8 mouse cellular contexts compared by ENCODE assay signal in the genomic region with DNA sequence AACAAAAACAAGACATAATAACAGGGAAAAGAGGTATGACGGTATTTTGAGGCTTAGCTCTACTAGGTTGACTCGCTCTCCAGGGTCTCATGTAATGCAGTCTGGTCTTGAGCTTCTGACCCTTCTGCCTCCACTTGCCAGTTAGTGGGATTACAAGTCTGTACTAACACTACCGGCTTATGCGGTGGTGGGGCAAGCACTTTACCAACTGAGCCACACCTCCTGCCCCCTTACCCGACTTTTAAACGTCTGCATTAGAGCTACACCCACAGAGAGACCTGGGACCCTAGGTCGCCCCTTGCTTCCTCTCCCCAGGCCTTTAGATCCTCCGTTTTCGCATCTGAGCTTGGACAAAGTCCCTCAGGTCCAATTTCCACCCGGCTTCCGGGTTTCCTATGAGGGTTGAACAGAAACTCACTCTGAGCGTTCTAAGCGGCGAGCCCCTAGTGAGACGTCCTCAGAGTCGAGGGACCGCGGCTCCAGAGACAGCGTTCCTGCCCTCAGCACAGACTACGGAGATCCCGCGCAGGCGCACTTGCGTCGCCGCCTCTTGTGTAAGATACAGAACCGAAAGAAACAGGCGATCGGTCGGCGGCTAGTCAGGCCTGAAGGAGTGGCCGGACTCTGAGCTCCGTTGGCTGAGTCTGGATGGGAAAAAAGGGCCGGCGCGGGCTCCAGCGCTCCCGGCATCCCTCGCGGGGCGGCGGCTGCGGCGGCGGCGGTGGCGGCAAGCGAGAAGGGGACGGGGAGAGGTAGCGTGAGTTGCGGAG. TPM values are rescaled to one million over a fixed set of nuclear protein-coding genes. Genes with fewer than 3 reads are reported as not detected.
A peak's percentile ranks its signal among the peaks of the same experiment; 100 is the strongest.
DNase-seq lines count a peak whose midpoint lies in the region; ATAC-seq and TF ChIP-seq lines count a peak whose summit lies in the region.

Ptcd1 (minus strand) TSS at position 573 of the 770 bp plus-strand sequence.
Cpsf4 (plus strand) TSS at position 678 of the 770 bp plus-strand sequence.

- ATAC-seq in activated CD4-positive, CD25-positive, alpha-beta regulatory T cell, adult 4 months: peak; percentile 93

- H3K27me3 ChIP-seq in megakaryocyte, embryonic 14.5 days (replicated peaks): no peaks in the 10 kb centered on the region

- H3K36me3 ChIP-seq in megakaryocyte, embryonic 14.5 days (replicated peaks; ENCODE audit: low read length): peaks cover 56% of the 10 kb centered on the region

- peak; percentile 99 for DNase-seq in gastrocnemius, adult 8-10 months (ENCODE audit: low spot score in 2 of 2)
- peak; percentile 94 for DNase-seq in hindlimb bud, embryonic 11.5 days (ENCODE audit: extremely low spot score, low read depth, low spot score)
- DNase-seq in left cerebral cortex, adult 8-10 months (ENCODE audit: low spot score in 2 of 2): peak; percentile 98
- peak; percentile 99 for DNase-seq in right cerebral cortex, postnatal 10 days (ENCODE audit: low spot score in 2 of 2)
- peak; percentile 96 for DNase-seq in urinary bladder, postnatal 25 days (ENCODE audit: low spot score)

- H3K9me3 ChIP-seq in megakaryocyte, embryonic 14.5 days: no peaks in the 10 kb centered on the region

- no peak for TF ChIP-seq CTCF in cortical plate, adult 2 months (IDR thresholded peaks at IDR 0.05; ENCODE audit: extremely low read depth, insufficient read depth, low read length)

- H3K4me3 ChIP-seq in cortical plate, adult 2 months (ENCODE audit: insufficient read depth, low read length): peak within 1 kb of the TSS; percentile 73
- peak within 1 kb of the TSS; percentile 98 for H3K4me3 ChIP-seq in megakaryocyte, embryonic 14.5 days (replicated peaks)

- TF ChIP-seq POLR2A in cortical plate, adult 2 months (IDR thresholded peaks at IDR 0.05; ENCODE audit: extremely low read depth, insufficient read depth, low read length): peak; percentile 92; the same call in 1 of the 2 replicates

- H3K4me1 ChIP-seq in cortical plate, adult 2 months (ENCODE audit: control insufficient read depth, insufficient read depth, low read length): peaks cover 6% of the 10 kb centered on the region
- H3K4me1 ChIP-seq in megakaryocyte, embryonic 14.5 days: peaks cover 58% of the 10 kb centered on the region

- 0 out of 2 replicates have a peak within 1 kb of the TSS, but pooled peaks have one; percentile 13 for H3K27ac ChIP-seq in cortical plate, adult 2 months (ENCODE audit: insufficient read depth, low read length)

RNA-seq across cellular contexts. Expression of gene Ptcd1, which starts in this region (rescaled TPM):
- polyA plus RNA-seq in activated CD4-positive, CD25-positive, alpha-beta regulatory T cell, adult 4 months (2017; shearing (Covaris generic)): 10 to 100 TPM in 1 of 2 experiments, 1 to 10 TPM in 1; 7.0 to 18.0 TPM
- polyA plus RNA-seq in cortical plate, adult 2 months (2012; rRNA removed): 16.4 and 18.5 TPM in 2 replicates
- 10 to 100 TPM; 10.7 to 12.3 (median 11.0) TPM for total RNA-seq in gastrocnemius, adult 8-10 months (2022)
- total RNA-seq in left cerebral cortex, adult 8-10 months (2022): 10 to 100 TPM; 20.2 to 23.4 (median 21.8) TPM
- 9.4 and 10.7 TPM in 2 replicates for polyA plus RNA-seq in megakaryocyte, embryonic 14.5 days (2012; ENCODE audit: insufficient read depth, low replicate concordance)

RNA-seq across cellular contexts. Expression of gene Cpsf4, which starts in this region (rescaled TPM):
- 10 to 100 TPM; 13.7 to 17.7 TPM for polyA plus RNA-seq in activated CD4-positive, CD25-positive, alpha-beta regulatory T cell, adult 4 months (2017; shearing (Covaris generic))
- polyA plus RNA-seq in cortical plate, adult 2 months (2012; rRNA removed): 39.1 and 43.0 TPM in 2 replicates
- 10 to 100 TPM in 2 of 4 experiments, 1 to 10 TPM in 2; 7.7 to 10.3 (median 9.5) TPM for total RNA-seq in gastrocnemius, adult 8-10 months (2022)
- 10 to 100 TPM; 19.2 to 25.9 (median 22.6) TPM for total RNA-seq in left cerebral cortex, adult 8-10 months (2022)
- 43.6 and 53.5 TPM in 2 replicates for polyA plus RNA-seq in megakaryocyte, embryonic 14.5 days (2012; ENCODE audit: insufficient read depth, low replicate concordance)

Comparison
In these comparisons a context has a peak if more than half of its experiments do, and no peak if none do; other contexts are left out.
1. Peak in every context shown above with its lines: DNase-seq, ATAC-seq, H3K4me3 ChIP-seq and H3K27ac ChIP-seq.